Mouse (Mus musculus): ENCODE results near the gene Pde6d. TPM values are rescaled to one million over a fixed set of nuclear protein-coding genes. Genes with fewer than 3 reads are reported as not detected.

Pde6d gene
- polyA plus RNA-seq, 1 experiment from 2014 or later: 73.0 TPM

DNA sequence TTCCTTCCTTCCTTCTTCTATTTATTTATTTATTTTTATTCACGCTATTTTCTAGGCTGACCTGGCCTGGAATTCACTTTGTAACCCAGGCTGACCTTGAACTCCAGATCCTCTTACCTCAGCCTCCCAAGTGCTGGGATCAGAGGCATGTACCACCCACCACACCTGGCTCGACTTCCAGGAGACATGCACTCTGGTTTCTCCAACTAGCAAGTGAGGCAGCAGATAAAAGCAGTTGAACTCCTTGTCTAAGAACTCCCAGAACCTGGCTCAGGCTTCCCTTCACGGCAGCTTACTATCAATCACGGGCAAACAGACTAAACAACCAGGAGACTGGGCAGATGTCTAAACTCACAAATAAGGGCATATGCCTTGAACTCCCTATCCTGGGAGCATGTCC is 81.7 kb downstream of the Pde6d start:
- no peak for ATAC-seq (replicated peaks; ENCODE audit: insufficient number of reproducible peaks, insufficient read depth, low FRiP score, low read depth)
- no peak overlapping the region for H3K4me2 ChIP-seq
- peaks cover 70% of the 10 kb centered on the region for H3K4me1 ChIP-seq (replicated peaks)
- 67% methylated on average over 4 of the region's 4 CpGs for WGBS
- H3K27me3 ChIP-seq: no peaks in the 10 kb centered on the region
- no peaks in the 10 kb centered on the region for H3K9me3 ChIP-seq (replicated peaks)
- H3K4me3 ChIP-seq: no peak overlapping the region
- H3K36me3 ChIP-seq: no peaks in the 10 kb centered on the region
- no peak overlapping the region for H3K9ac ChIP-seq
- peak overlapping the region; percentile 56; the same call in 1 of the 2 replicates for H3K27ac ChIP-seq

DNA sequence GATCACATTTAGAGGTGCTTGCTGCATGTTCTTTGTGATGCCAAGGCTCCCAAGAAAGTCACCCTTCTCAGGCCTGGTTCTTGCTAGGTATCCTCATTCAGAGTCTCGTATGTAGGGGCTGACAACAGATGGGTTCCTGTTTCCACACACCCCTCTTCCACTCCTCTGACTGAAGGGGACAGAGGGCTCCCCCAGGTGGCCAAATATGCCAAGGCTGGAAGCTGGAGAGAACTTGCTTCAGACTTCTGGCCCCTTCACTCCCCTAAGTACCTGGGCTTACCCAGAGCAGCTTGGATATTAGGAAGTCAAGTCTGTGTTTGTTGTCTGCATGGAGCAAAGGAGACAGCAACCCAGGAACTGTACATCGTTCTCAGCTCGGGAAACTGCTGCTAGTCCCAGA is 82.5 kb downstream of the Pde6d start:
- Histone ChIP-seq H3K27ac (peak overlapping the region; percentile 10; the same call in 1 of the 2 replicates), H3K27me3 (no peaks in the 10 kb centered on the region), H3K4me2 (no peak overlapping the region), H3K36me3 (no peaks in the 10 kb centered on the region), H3K9ac (no peak overlapping the region), H3K4me3 (no peak overlapping the region), H3K4me1 (replicated peaks) (peaks cover 62% of the 10 kb centered on the region), H3K9me3 (replicated peaks) (no peaks in the 10 kb centered on the region)
- ATAC-seq (replicated peaks; ENCODE audit: insufficient number of reproducible peaks, insufficient read depth, low FRiP score, low read depth): no peak
- WGBS: 33% methylated on average over 3 of the region's 3 CpGs

DNA sequence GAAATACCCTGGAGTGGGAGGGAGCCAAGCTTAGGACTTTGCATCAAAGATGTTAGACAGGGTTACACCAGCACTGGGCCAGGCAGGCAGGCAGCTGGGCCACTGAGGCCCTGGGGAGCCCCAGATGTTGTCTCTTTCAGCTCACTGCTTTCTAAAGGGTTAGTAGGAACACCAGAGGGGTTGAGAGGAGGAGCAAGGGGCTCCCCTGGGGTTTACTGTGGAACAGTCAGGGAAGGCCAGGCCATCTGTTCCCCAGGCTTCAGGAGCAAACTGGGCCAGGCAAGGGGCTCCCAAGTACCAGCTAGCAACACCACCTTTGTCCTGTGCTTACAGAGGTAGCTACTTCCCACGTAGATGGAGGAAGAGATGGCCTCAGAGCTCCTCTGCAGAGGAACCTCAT is 83.8 kb downstream of the Pde6d start:
- no peaks in the 10 kb centered on the region for H3K36me3 ChIP-seq
- H3K4me3 ChIP-seq: no peak overlapping the region
- no peak overlapping the region for H3K4me2 ChIP-seq
- no peaks in the 10 kb centered on the region for H3K9me3 ChIP-seq (replicated peaks)
- peaks cover 53% of the 10 kb centered on the region for H3K4me1 ChIP-seq (replicated peaks)
- 85% methylated on average over 1 of the region's 1 CpGs for WGBS
- H3K9ac ChIP-seq: no peak overlapping the region
- 0 out of 2 replicates have a peak overlapping the region, but pooled peaks have one; percentile 60 for H3K27ac ChIP-seq
- no peak for ATAC-seq (replicated peaks; ENCODE audit: insufficient number of reproducible peaks, insufficient read depth, low FRiP score, low read depth)
- no peaks in the 10 kb centered on the region for H3K27me3 ChIP-seq

- H3K9me3 ChIP-seq (replicated peaks): no peaks in the 10 kb centered on the region
- no peaks in the 10 kb centered on the region for H3K36me3 ChIP-seq
- H3K4me2 ChIP-seq: no peak overlapping the region
- H3K9ac ChIP-seq: no peak overlapping the region
- WGBS: 42% methylated on average over 3 of the region's 3 CpGs
- peak overlapping the region; percentile 60 for H3K27ac ChIP-seq
- no peak for ATAC-seq (replicated peaks; ENCODE audit: insufficient number of reproducible peaks, insufficient read depth, low FRiP score, low read depth)
- no peaks in the 10 kb centered on the region for H3K27me3 ChIP-seq
- peaks cover 47% of the 10 kb centered on the region for H3K4me1 ChIP-seq (replicated peaks)
- no peak overlapping the region for H3K4me3 ChIP-seq
Measured at GRCm38 (mm10) chr1:86497986-86498385, 84.4 kb downstream of the Pde6d start.

GRCm38 (mm10) chr1:86497361-86497760 is 85.1 kb downstream of the Pde6d start:
- no peaks in the 10 kb centered on the region for H3K36me3 ChIP-seq
- no peaks in the 10 kb centered on the region for H3K9me3 ChIP-seq (replicated peaks)
- peak overlapping the region; percentile 60 for H3K27ac ChIP-seq
- ATAC-seq (replicated peaks; ENCODE audit: insufficient number of reproducible peaks, insufficient read depth, low FRiP score, low read depth): no peak
- H3K4me3 ChIP-seq: no peak overlapping the region
- no peak overlapping the region for H3K9ac ChIP-seq
- H3K4me2 ChIP-seq: no peak overlapping the region
- 54% methylated on average over 5 of the region's 5 CpGs for WGBS
- peaks cover 46% of the 10 kb centered on the region for H3K4me1 ChIP-seq (replicated peaks)
- no peaks in the 10 kb centered on the region for H3K27me3 ChIP-seq

- WGBS: 90% methylated on average over 4 of the region's 4 CpGs
- H3K27ac ChIP-seq: no peak overlapping the region
- peaks cover 49% of the 10 kb centered on the region for H3K4me1 ChIP-seq (replicated peaks)
- H3K4me2 ChIP-seq: no peak overlapping the region
- no peaks in the 10 kb centered on the region for H3K36me3 ChIP-seq
- no peak overlapping the region for H3K9ac ChIP-seq
- H3K9me3 ChIP-seq (replicated peaks): no peaks in the 10 kb centered on the region
- no peaks in the 10 kb centered on the region for H3K27me3 ChIP-seq
- no peak for ATAC-seq (replicated peaks; ENCODE audit: insufficient number of reproducible peaks, insufficient read depth, low FRiP score, low read depth)
- H3K4me3 ChIP-seq: no peak overlapping the region
Measured at GRCm38 (mm10) chr1:86496340-86496739, 86.1 kb downstream of the Pde6d start.

- WGBS: 81% methylated on average over 3 of the region's 3 CpGs
- Histone ChIP-seq H3K27me3 (no peaks in the 10 kb centered on the region), H3K27ac (no peak overlapping the region), H3K9ac (no peak overlapping the region), H3K36me3 (no peaks in the 10 kb centered on the region), H3K4me1 (replicated peaks) (peaks cover 40% of the 10 kb centered on the region), H3K4me3 (no peak overlapping the region), H3K9me3 (replicated peaks) (no peaks in the 10 kb centered on the region), H3K4me2 (no peak overlapping the region)
- ATAC-seq (replicated peaks; ENCODE audit: insufficient number of reproducible peaks, insufficient read depth, low FRiP score, low read depth): no peak
Measured at GRCm38 (mm10) chr1:86493783-86494182, 88.6 kb downstream of the Pde6d start.

Other genes with a start within 250 kb of the Pde6d start
- 219 and 239 TPM in 2 replicates for gene Ncl, start 223.2 kb downstream of the Pde6d start, polyA plus RNA-seq (2015; fragmentation: Nextera tagmentation; extraction: Ambion mirVana)
- gene Nmur1, start 156.4 kb downstream of the Pde6d start, polyA plus RNA-seq (2015; fragmentation: Nextera tagmentation; extraction: Ambion mirVana): not detected in 2 replicates
- gene Tex44, start 156.3 kb downstream of the Pde6d start, polyA plus RNA-seq (2015; fragmentation: Nextera tagmentation; extraction: Ambion mirVana): not detected in 2 replicates
- gene Ptma, start 55.9 kb downstream of the Pde6d start, polyA plus RNA-seq (2015; fragmentation: Nextera tagmentation; extraction: Ambion mirVana): 791 and 881 TPM in 2 replicates
- 21.7 and 25.3 TPM in 2 replicates for gene Cops7b, start 275 bp upstream of the Pde6d start, polyA plus RNA-seq (2015; fragmentation: Nextera tagmentation; extraction: Ambion mirVana)
- gene Nppc, start 87.9 kb upstream of the Pde6d start, polyA plus RNA-seq (2015; fragmentation: Nextera tagmentation; extraction: Ambion mirVana): 1.2 and 1.3 TPM in 2 replicates
- gene Dis3l2, start 121.2 kb upstream of the Pde6d start, polyA plus RNA-seq (2015; fragmentation: Nextera tagmentation; extraction: Ambion mirVana): 15.2 and 17.4 TPM in 2 replicates